Mouse (Mus musculus): Measurements from ENCODE around the gene Fdx1l.

DNA sequence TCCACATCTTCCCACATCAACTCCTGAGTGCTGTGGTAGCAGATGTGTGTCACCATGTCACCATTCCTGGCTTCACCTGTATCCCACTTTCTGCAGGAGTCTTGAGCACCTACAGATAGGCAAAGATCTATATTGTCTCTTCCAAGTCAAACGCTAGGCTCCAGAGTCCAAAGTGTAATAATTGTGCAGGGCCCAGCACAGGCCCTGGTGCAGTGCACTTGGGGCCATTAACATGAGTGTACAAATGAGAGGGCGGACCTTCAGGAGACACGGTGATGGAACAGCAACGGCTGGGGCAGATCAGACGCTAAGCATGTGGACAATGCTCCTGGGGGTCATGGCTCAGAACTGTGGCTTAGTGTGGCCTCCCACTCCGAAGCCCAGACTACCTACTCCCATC lies 40.3 kb upstream of the Fdx1l start:
- TF ChIP-seq CTCF (IDR thresholded peaks at IDR 0.05; ENCODE audit: low read depth) = no peak
- TF ChIP-seq EP300 (optimal IDR thresholded peaks at IDR 0.05) = no peak
